23 mouse cellular contexts compared by ENCODE assay signal in the genomic region with DNA sequence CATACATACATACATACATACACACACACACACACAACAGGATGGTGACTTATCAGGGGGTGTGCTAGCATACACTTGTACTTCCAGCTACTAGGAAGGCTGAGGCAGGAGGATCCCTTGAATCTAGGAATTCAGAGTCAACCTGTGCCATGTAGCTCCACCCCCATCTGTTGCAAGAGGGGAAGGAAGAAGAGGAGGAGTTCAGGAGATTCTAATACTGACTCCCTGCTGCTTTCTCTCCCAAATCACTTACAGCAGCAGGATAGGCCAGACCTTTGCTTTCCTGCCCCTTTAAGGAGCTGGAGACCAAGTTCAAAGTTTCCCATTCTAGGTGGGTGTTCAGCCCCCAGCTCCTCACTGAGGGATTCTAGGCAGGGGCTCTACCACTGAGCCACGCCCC. TPM values are rescaled to one million over a fixed set of nuclear protein-coding genes. Genes with fewer than 3 reads are reported as not detected.
"Had no signal": no experiment of that assay in that cellular context is flagged by ENCODE, and none has a peak within 500 bp of the region (broad histone marks: within the 10 kb centered on the region; RNA-seq: fewer than 3 reads in every experiment).

No protein-coding gene starts in this region.

- ATAC-seq: forebrain, embryonic 13.5 days; forebrain, embryonic 14.5 days; forebrain, embryonic 15.5 days; forebrain, embryonic 16.5 days; forebrain, postnatal 0 days had no signal

- DNase-seq: cerebellum, adult 9-10 months; cerebellum, adult 9-11 months; cerebellum, postnatal 10 days; cerebellum, postnatal 14 days; cerebellum, postnatal 25 days; cerebellum, postnatal 36 days; embryo, embryonic 11 days; forebrain, postnatal 0 days; gastrocnemius, adult 2 months; gastrocnemius, postnatal 10 days; gastrocnemius, postnatal 14 days; gastrocnemius, postnatal 25 days; gastrocnemius, postnatal 36 days; heart, adult 11 months; heart, adult 18-20 months; heart, adult 2 months had no signal

RNA-seq across cellular contexts. Expression of a gene that starts 32.1 kb away (rescaled TPM):
- total RNA-seq: gastrocnemius, adult 18-20 months; gastrocnemius, adult 2 months; gastrocnemius, adult 8-10 months; gastrocnemius, postnatal 10 days; gastrocnemius, postnatal 14 days; gastrocnemius, postnatal 25 days; gastrocnemius, postnatal 36 days; heart, adult 2 months; heart, adult 8-10 months had no signal
